Mouse (Mus musculus) heart, postnatal 36 days (tissue): ENCODE data around the gene Dtl. TPM values are rescaled to one million over a fixed set of nuclear protein-coding genes. Genes with fewer than 3 reads are reported as not detected.

ENCODE experiments used
- DNase-seq, 2 experiments: peaks; one replicate each; pipeline ENCODE4 v3.0.0; 2021 to 2022
- intact Hi-C: fragments of 180-260 bp; cut with DNase I; formaldehyde crosslinking; loops from one replicate; pipeline ENCODE4 v1.15.1; 2025
- total RNA-seq, 2 experiments: library from RNA; stranded (reverse); gene quantifications; 2 replicates each; pipeline ENCODE4 v1.2.3; 2021

Dtl gene
- total RNA-seq: under 1 TPM; 0.19 to 0.31 TPM

DNA sequence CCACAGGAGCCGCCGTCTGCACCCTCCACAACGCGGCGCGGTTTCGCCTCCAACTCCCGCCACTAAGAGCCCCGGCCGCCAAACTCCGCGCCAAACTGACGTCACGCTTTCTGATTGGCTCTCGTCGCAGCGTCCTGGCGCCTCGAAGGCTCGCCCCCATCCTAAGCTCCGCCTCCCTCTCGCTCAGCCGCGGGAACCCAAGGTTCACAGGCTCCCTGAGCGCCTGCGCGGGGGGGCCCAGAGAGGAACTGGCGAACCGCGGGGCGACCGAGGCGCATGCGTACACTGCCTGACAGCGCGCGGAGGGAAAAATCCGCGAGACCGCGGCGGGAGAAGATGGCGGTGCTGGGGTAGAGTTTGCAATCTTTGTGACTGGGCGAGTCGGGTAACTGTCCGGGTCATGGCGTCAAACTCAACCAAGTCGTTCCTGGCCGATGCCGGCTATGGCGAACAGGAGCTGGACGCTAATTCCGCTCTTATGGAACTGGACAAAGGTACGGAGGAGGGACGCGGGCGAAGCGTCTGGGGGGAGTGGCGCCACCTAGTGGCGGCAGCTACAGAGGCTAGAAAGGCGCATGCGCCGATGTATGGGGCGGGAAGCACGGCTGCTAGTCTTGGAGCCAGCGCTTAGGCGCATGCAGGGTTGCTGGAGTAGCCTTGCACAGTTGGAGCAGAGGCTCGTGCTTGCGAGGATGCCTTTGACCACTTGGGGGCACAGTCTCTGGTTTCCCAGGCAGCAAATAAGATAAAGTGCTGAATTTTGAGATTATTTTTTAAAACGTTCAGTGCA, at the start of gene Dtl, which contains the start of gene Ints7:
Gene Dtl (minus strand): TSS at position 87 of the 790 bp plus-strand sequence.
Gene Ints7 (plus strand): TSS at position 179 of the 790 bp plus-strand sequence.
- intact Hi-C loops: loop anchor here (2.0 to 10.0 kb wide), 4 partner anchors 142 to 391 kb away; partner anchors contain the start of genes Lpgat1 and Slc30a1
- DNase-seq: peak; percentile 99 to 100

DNA sequence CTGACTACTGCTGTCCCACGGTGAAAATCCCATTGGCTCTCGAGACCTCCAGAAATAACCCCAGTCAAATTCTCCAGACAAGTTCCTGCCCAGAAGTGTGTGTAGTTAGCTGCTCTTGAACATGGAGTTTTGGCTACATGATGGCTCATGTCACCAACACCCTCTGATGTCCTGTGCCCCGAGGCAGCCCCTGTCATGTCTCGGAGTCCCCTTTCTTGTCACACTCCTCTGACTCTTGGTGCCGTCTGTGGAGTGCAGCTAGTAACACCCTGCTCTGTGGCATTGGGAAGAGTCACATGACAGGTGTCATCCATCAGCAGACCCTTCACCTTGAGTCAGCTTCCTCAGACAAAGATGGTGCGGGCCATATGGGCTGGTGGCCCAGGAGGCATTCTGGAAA, 49.7 kb upstream of the Dtl start:
- no peak for DNase-seq
- intact Hi-C loops: no loop called here

DNA sequence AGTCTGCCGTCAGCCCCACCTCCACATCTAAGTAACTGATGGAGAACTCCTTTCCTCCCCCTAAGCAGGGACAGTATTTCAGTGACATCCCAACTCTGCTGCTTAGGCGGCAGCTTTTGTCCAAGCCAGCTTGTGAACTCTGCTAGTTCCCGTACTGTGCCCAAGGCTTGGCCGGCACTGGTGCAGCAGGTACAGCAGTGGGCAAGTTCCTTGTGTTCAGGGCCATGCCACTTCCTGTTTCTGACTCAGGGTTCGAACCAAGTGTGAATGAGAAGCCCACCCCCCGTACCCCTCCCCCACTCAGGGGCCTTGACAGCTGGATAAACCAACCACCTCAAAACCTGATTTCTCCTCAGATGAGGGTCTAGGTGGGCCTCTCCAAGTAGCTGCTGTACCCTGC, 49.1 kb upstream of the Dtl start:
- intact Hi-C loops: loop anchor here (5.0 kb wide), 1 partner anchor 93 kb away; the partner anchor contains the start of gene Lpgat1
- DNase-seq: no peak

DNA sequence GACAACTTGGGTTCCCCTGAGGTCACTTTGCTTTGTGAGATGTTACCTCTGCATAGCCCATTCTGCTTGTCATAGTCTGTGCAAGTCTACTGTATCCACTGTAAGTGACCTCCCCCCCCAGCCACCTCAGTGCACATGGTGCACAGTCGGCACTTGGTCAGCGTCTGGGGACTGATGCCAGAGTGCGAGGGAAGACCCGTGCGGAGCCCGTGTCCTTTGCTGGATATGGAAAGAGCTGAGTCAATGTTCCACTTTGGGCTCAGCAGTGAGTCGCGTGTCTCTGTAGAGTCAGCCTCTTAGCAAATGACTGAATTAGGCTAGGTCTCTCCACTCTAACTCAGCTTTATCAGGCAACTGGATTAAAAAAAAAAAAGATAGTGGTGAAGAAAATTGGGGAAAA, 47.5 kb upstream of the Dtl start:
- intact Hi-C loops: loop anchor here (5.0 kb wide), 1 partner anchor 94 kb away; the partner anchor contains the start of gene Lpgat1
- peak; percentile 32 to 42 for DNase-seq

DNA sequence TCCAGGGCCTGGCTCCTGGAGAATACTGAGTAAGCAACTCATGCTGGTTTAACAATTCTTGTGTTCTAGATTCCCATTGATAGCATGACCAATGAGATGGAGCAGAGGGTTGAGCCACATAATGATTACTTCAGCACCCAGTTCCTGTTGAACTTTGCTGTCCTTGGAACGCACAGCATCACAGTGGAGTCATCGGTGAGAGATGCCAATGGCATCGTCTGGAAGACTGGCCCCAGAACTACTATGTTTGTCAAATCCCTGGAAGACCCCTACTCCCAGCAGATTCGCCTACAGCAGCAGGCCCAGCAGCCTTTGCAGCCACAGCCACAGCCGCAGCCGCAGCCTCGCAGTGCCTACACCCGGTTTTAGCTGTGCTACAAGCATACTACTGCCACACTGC, 45.8 kb upstream of the Dtl start:
- intact Hi-C loops: loop anchor here (5.0 kb wide), 1 partner anchor 96 kb away; the partner anchor contains the start of gene Lpgat1
- no peak for DNase-seq

DNA sequence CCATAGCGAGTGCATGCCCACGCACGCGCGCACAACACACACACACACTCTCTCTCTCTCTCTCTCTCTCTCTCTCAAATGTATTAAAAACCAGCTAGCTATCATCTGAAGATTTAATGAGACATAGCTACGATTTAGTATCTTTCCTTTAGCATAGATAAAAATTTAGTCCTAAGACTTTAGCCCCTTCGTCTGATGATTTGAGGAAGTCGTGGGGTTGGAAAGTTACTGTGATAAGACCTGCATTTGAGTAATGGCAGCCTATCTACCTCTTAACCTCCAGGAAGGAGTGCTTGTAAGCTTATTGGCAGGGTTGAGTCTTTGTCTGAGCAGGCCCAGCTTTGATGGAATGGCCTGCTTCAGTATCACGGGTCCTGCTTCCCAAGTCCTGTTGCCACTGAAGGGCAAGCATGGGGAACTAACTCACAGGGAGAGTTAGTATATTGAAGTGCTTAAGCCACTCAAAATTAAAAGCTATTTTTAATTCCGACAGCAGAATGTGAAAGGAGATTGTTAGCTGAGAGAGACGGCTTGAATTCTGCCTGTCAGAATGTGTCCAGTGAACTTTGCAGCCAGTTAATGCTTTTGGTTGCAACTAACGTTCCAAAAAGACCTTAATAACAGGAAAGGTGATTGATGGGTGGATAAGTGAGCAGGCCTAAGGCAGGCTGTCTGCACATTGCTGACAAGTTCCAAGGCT, 42.9 kb upstream of the Dtl start:
- intact Hi-C loops: no loop called here
- DNase-seq: no peak

DNA sequence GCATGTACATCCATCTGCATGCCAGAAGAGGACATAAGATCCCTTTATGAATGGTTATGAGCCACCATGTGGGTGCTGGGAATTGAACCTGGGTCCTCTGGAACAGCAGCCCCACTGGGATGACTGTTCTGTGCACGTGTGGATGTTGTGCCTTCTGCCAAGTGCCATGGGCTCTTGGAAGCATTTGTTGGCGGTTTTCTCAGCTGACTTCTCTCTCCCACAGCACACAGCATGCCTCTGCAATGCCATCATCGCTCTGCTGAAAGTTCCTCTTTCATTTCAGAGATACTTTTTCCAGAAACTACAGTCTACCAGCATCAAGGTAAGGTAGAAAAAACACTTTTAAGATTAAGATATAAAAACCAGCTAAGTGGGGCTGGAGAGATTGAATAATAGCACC, 42.2 kb upstream of the Dtl start:
- DNase-seq: no peak
- intact Hi-C loops: no loop called here

DNA sequence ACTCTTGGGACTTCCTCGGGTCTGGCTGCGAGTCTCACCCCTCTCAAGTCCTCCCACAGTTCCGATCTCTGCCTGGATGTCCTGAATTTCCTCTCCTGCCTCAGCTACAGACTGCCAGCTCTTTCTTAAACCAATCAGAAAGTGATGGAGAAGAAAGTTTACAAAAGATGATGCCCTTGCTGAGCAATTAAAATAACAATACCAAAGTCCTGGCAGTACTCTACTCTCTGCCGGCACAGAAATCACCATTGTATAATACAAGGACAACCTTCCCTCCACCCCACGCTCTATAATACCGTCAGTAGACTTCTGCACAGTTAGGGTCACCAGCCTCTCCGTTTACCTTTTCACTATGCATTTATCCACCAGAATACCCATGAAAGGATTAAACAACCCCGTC, 40.9 kb upstream of the Dtl start:
- intact Hi-C loops: no loop called here
- no peak for DNase-seq

DNA sequence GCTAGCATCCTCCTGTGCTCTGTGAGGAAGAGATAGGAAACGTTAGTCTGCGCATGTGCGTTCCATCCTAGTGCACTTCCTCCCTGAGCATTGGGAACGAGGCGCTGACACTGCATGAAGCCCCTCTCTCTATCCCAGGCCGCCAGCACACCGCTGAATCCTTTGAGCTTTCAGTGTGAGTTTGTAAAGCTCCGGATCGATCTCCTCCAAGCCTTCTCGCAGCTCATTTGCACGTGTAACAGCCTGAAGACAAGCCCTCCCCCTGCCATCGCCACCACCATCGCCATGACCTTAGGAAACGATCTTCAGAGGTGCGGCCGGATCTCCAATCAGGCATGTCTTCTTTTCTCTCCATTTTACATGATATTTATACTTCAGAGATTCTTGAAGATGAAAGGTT, 37.5 kb upstream of the Dtl start:
- DNase-seq: no peak
- intact Hi-C loops: no loop called here

DNA sequence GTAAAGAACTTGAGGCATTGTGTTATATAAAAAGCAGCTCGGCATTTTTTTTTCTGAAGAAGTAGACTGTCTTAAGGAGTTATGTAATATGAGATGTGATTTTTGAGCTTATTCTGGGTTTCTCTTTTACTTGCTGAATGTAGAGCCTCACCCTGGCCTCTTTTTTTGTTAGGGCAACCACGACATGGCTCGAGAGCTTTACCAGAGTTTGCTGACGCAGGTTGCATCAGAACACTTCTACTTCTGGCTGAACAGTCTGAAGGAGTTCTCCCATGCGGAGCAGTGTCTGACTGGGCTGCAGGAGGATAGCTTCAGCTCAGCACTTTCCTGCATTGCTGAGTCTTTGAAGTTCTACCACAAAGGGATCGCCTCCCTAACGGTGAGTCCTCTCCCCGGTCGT, 36.3 kb upstream of the Dtl start:
- intact Hi-C loops: no loop called here
- DNase-seq: no peak

DNA sequence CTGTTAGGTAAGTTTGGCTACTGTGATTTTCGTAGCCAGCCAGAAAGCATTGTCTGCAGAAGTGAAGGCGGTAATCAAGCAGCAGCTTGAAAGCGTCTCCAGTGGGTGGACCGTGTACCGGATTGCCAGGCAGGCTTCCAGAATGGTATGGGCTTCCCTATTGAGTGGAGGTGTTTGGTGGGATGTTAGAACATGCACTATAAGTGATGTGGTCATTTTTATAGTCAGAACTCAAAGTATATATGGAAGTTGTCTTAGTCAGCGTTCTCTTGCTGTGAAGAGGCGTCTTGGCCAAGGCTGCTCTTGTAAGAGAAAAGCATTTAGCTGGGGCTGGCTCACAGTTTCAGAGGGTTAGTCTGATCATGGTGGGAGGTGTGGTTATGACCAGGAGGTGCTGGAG, 35.0 kb upstream of the Dtl start:
- intact Hi-C loops: no loop called here
- no peak for DNase-seq

DNA sequence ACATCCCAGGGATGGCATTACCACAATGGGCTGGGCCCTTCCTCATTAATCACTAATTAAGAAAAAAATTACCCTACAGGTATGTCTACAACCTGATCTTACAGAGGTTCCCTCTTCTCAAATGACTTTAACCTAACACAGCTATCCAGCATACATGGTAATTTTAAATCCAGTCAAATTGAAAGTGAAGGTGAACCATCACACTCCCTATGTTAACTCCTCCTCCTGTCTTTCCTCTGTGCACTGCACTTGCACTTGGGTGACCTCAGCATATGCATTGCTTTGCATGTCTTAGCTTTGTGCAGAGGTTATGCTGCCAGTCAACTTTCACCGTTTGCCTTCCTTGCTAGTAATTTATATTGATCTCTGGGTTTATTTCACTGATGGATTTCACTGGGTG, 34.2 kb upstream of the Dtl start:
- intact Hi-C loops: no loop called here
- DNase-seq: no peak

DNA sequence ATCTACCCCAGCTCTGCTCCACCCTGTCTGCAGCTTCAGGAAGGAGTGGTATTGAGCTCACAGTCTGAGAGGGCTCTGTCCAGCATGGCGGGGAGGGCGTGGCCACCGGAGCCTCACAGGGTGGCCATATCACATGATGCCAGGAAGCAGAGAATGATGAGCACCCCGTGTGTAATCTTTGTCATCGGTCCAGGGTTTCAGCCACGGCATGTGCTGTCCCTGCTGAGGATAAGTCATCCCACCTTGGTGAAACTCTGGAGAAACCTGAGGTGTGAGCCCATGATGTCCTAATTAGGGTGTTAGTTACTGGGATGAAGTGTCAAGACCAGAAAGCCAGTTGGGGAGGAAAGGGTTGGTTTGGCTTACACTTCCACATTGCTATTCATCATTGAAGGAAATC, 33.7 kb upstream of the Dtl start:
- intact Hi-C loops: no loop called here
- DNase-seq: no peak

DNA sequence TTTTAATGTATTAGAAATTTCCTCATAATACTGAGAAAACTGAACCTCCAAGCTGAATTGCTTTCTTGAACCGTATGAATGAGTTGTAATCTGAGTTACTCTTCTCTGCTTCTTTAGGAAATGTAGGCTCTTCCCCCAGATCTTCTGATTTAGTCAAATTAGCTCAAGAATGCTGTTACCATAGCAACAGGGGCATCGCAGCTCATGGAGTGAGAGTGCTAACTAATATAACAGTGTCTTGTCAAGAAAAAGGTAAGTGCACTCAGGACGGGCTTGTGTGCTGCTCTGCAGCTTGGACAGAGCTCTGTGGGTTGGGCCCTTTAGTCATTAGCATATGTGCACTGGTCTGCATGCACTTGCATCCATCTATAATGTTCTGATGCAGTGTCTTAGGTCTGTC, 29.3 kb upstream of the Dtl start:
- intact Hi-C loops: no loop called here
- no peak for DNase-seq

DNA sequence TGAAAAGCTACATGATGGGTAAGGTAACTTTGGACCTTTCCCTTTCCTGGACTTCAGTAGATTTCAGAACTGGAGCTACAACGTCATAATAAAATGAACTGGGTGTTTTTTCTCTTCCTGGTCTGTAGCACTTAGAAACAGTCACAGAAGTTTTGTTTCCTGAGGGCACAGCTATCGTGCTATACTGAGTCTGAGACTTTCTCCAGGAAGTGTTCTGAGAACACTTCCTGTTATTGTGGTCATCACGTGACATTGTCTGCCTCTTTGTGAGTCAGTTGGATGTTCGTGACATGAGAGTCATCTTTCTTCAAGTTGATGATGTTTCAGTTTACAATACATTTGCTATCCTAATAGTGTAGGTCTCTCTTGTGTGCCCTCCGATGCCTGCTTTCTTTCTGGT, 23.9 kb upstream of the Dtl start:
- DNase-seq: no peak
- intact Hi-C loops: loop anchor here (10.0 kb wide), 1 partner anchor 506 kb away; no protein-coding TSS in a partner anchor

DNA sequence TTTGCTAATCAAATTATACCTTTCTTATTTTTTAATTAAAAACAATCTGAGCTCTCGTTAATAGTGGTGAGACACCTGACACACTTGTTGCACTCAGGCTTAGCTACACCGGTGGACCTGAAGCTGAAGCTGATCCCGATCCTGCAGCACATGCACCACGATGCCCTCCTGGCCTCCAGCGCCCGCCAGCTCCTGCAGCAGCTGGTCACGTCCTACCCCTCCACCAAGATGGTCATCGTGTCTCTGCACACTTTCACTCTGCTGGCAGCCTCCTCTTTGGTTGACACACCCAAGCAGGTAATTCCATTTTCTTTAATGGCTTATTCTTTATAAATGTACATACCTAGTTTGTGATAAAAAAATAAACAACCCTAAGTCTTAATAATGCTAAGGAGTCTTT, 20.7 kb upstream of the Dtl start:
- intact Hi-C loops: loop anchor here (10.0 kb wide), 1 partner anchor 509 kb away; no protein-coding TSS in a partner anchor

DNA sequence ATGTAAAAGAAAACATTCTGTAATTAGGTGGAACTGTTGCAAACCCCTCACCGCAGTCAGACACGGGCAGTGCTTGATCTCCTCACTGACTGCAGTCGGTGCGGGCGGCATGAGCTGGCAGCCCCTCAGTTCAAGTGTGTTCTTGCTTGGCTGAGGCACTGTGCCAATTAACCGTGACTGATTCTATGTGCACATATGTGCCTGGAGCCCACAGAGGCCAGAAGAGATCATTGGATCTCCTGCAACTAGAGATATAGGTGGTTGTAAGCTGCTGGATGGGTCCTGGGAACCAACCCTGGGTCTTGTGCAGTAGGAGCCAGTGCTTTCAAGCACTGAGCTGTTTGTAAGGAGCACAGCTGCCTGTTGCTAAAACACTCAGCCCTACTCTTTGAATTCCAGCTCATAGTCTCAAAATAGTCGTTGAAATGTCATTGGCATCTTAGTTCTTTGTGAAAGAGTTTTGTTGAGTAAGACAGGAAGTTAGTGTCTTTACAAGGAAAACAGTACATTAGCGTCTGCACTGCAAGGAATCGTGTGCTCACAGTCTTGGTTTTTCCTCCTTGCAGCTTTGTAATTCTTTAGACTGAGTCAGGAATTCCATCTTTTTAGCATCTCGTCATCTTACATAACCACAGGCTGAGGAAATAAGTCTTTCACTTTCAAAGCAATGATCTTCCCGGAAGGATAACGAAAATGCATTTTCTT, 16.8 kb upstream of the Dtl start:
- intact Hi-C loops: loop anchor here (10.0 kb wide), 1 partner anchor 513 kb away; no protein-coding TSS in a partner anchor
- DNase-seq: peak in 1 of 2 experiments; percentile 4

More for the DNA sequence above, 20.7 kb upstream of the Dtl start:
- DNase-seq: no peak

DNA sequence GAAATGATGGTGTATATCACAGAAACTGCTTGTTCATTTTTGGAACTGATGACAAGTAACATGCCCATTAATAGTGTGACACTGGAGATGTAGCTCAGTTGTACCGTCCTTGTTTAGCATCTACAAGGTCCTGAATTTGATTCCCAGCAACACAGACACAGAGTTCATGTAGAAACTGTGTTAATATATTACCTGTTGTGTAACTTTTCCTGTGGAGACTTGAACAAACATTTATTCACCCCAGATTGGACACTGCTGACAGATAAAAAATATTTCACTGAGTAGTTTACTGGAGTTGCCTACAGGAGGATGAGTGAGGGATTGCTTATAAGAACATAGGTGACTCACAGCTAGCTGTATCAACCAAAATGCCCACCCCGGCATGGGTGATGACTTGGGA, 13.4 kb upstream of the Dtl start:
- intact Hi-C loops: no loop called here

DNA sequence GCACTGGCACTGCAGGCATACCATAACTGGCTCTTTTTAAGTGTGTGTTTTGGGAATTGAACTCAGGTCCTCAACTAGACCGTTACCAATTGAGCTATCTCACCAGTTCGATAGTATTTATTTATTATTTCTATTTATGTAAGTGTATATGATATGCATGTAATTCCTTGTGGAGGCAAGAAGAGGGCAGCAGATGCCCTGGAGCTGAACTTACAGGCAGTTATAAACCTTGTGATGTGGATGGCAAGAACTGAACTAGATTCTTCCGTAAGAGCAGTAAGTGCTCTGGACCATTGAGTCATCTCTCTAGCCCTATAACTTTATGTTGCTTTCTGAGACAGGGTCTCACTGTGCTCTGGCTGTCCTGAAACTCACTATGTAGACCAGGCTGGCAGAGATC, 11.7 kb upstream of the Dtl start:
- DNase-seq: no peak
- intact Hi-C loops: no loop called here

More for the DNA sequence above, 13.4 kb upstream of the Dtl start:
- no peak for DNase-seq

DNA sequence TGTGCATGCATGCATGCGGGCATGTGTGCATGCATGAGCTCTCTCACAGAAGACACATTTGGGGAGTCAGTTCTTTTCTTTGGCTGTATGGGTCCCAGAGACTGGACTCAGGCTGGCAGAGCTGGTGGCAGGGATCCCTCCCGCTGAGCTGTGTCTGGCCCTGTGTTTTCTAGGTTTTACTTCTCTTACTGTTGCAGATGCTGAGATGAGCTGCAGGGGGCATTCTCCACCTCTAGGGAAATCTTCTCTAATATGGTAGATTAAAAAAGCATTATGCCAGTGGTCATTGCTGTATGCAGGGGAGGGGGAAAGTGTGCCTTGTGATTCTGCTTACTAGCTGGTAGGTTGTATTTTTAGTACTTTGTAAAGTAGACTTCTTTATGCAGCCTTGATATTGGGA, 10.4 kb upstream of the Dtl start:
- no peak for DNase-seq
- intact Hi-C loops: no loop called here

DNA sequence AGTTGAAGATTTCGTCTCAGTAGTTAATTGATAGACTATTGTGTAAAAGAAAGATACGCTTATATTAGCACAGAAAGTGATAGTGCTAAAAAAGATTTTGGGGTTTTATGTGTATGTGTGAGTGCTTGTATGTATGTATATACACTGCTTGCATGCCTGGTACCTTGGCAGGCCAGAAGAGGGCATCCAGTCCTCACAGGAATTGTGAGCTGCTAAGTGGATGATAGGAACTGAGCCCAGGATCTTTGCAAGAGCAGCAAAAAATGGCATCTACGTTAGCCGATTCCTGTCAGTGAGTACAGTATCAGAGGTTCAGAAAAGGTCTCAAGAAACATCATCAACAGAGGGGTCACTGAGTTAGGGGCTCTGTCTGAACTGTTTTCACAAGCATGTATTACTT, 9.1 kb upstream of the Dtl start:
- no peak for DNase-seq
- intact Hi-C loops: no loop called here
